Mouse (Mus musculus) thymus, adult 2 months (tissue): ENCODE results near the gene C530008M17Rik.

Experiments
- CTCF ChIP-seq: fragments of 200-500 bp; IDR thresholded peaks from 2 replicates; pipeline ENCODE4 v1.5.1; 2012; ENCODE audit warnings: mild to moderate bottlenecking, control low read depth, low read length, moderate library complexity, borderline replicate concordance; ENCODE audit not compliant: control insufficient read depth, poor library complexity, insufficient read depth; ENCODE audit errors: extremely low read depth
- POLR2A ChIP-seq: fragments of 200-500 bp; IDR thresholded peaks from 2 replicates; pipeline ENCODE4 v1.6.1; 2012; ENCODE audit warnings: mild to moderate bottlenecking, low read length, control low read depth, moderate library complexity; ENCODE audit not compliant: control insufficient read depth, poor library complexity, insufficient read depth; ENCODE audit errors: extremely low read depth

- TF ChIP-seq POLR2A (no peak), CTCF (no peak)
Measured at GRCm38 (mm10) chr5:76616196-76616747, 40.0 kb upstream of the C530008M17Rik start.
